Mouse (Mus musculus): ENCODE measurements around the gene Tmem160.

- no peak for TF ChIP-seq CTCF (IDR thresholded peaks at IDR 0.05; ENCODE audit: low read depth)
- no peak for TF ChIP-seq EP300 (IDR thresholded peaks at IDR 0.05; ENCODE audit: low read depth)
Measured at GRCm38 (mm10) chr7:16412930-16413329, 39.6 kb upstream of the Tmem160 start.
